Mouse (Mus musculus): ENCODE measurements around the gene Tanc1. TPM values are rescaled to one million over a fixed set of nuclear protein-coding genes. Genes with fewer than 3 reads are reported as not detected.

Gene Tanc1
- polyA plus RNA-seq, 1 experiment from 2014 or later = 33.0 TPM

- WGBS = 29% methylated on average over 7 of the region's 7 CpGs
- H3K4me3 ChIP-seq (replicated peaks; ENCODE audit: low read length) = no peak overlapping the region
- no peaks in the 10 kb centered on the region for H3K27me3 ChIP-seq (ENCODE audit: control insufficient read depth, insufficient read depth, low read length)
- no peak overlapping the region for H3K27ac ChIP-seq (ENCODE audit: low read length)
- H3K4me2 ChIP-seq (ENCODE audit: low read depth, low read length) = no peak overlapping the region
- no peaks in the 10 kb centered on the region for H3K9me3 ChIP-seq (replicated peaks; ENCODE audit: control insufficient read depth, low read length)
- no peaks in the 10 kb centered on the region for H3K36me3 ChIP-seq (ENCODE audit: control insufficient read depth, insufficient read depth, low read length)
- 0 out of 2 replicates have a peak, but pooled peaks cover 4% of the 10 kb centered on the region for H3K4me1 ChIP-seq (ENCODE audit: control insufficient read depth, insufficient read depth, low read length)
- no peak overlapping the region for H3K9ac ChIP-seq (ENCODE audit: low read length)
- no peak for ATAC-seq (ENCODE audit: insufficient read depth, low FRiP score)
Measured at GRCm38 (mm10) chr2:59593341-59593902, 18.4 kb upstream of the Tanc1 start.

- WGBS = 50% methylated on average over 6 of the region's 6 CpGs
- no peak overlapping the region for H3K9ac ChIP-seq (ENCODE audit: low read length)
- no peaks in the 10 kb centered on the region for H3K9me3 ChIP-seq (replicated peaks; ENCODE audit: control insufficient read depth, low read length)
- ATAC-seq (ENCODE audit: insufficient read depth, low FRiP score) = no peak
- no peak overlapping the region for H3K4me2 ChIP-seq (ENCODE audit: low read depth, low read length)
- no peaks in the 10 kb centered on the region for H3K27me3 ChIP-seq (ENCODE audit: control insufficient read depth, insufficient read depth, low read length)
- no peak overlapping the region for H3K27ac ChIP-seq (ENCODE audit: low read length)
- no peak overlapping the region for H3K4me3 ChIP-seq (replicated peaks; ENCODE audit: low read length)
- 0 out of 2 replicates have a peak, but pooled peaks cover 11% of the 10 kb centered on the region for H3K4me1 ChIP-seq (ENCODE audit: control insufficient read depth, insufficient read depth, low read length)
- no peaks in the 10 kb centered on the region for H3K36me3 ChIP-seq (ENCODE audit: control insufficient read depth, insufficient read depth, low read length)
Measured at GRCm38 (mm10) chr2:59594095-59594494, 17.7 kb upstream of the Tanc1 start.

GRCm38 (mm10) chr2:59596545-59596944 lies 15.3 kb upstream of the Tanc1 start:
- H3K27me3 ChIP-seq (ENCODE audit: control insufficient read depth, insufficient read depth, low read length) = no peaks in the 10 kb centered on the region
- no peak overlapping the region for H3K9ac ChIP-seq (ENCODE audit: low read length)
- ATAC-seq (ENCODE audit: insufficient read depth, low FRiP score) = no peak
- peaks cover 18% of the 10 kb centered on the region for H3K4me1 ChIP-seq (ENCODE audit: control insufficient read depth, insufficient read depth, low read length)
- no peaks in the 10 kb centered on the region for H3K9me3 ChIP-seq (replicated peaks; ENCODE audit: control insufficient read depth, low read length)
- no peaks in the 10 kb centered on the region for H3K36me3 ChIP-seq (ENCODE audit: control insufficient read depth, insufficient read depth, low read length)
- no peak overlapping the region for H3K27ac ChIP-seq (ENCODE audit: low read length)
- WGBS = 74% methylated on average over 8 of the region's 8 CpGs
- no peak overlapping the region for H3K4me3 ChIP-seq (replicated peaks; ENCODE audit: low read length)
- H3K4me2 ChIP-seq (ENCODE audit: low read depth, low read length) = no peak overlapping the region

- no peaks in the 10 kb centered on the region for H3K9me3 ChIP-seq (replicated peaks; ENCODE audit: control insufficient read depth, low read length)
- no peaks in the 10 kb centered on the region for H3K27me3 ChIP-seq (ENCODE audit: control insufficient read depth, insufficient read depth, low read length)
- H3K9ac ChIP-seq (ENCODE audit: low read length) = no peak overlapping the region
- no peak overlapping the region for H3K27ac ChIP-seq (ENCODE audit: low read length)
- no peak for ATAC-seq (ENCODE audit: insufficient read depth, low FRiP score)
- WGBS = 63% methylated on average over 6 of the region's 6 CpGs
- peaks cover 18% of the 10 kb centered on the region for H3K4me1 ChIP-seq (ENCODE audit: control insufficient read depth, insufficient read depth, low read length)
- no peak overlapping the region for H3K4me3 ChIP-seq (replicated peaks; ENCODE audit: low read length)
- no peak overlapping the region for H3K4me2 ChIP-seq (ENCODE audit: low read depth, low read length)
- H3K36me3 ChIP-seq (ENCODE audit: control insufficient read depth, insufficient read depth, low read length) = no peaks in the 10 kb centered on the region
Measured at GRCm38 (mm10) chr2:59598286-59598685, 13.6 kb upstream of the Tanc1 start.

- no peaks in the 10 kb centered on the region for H3K36me3 ChIP-seq (ENCODE audit: control insufficient read depth, insufficient read depth, low read length)
- WGBS = 25% methylated on average over 4 of the region's 4 CpGs
- no peak overlapping the region for H3K4me2 ChIP-seq (ENCODE audit: low read depth, low read length)
- no peak for ATAC-seq (ENCODE audit: insufficient read depth, low FRiP score)
- H3K4me1 ChIP-seq (ENCODE audit: control insufficient read depth, insufficient read depth, low read length) = peaks cover 18% of the 10 kb centered on the region
- no peak overlapping the region for H3K27ac ChIP-seq (ENCODE audit: low read length)
- no peak overlapping the region for H3K4me3 ChIP-seq (replicated peaks; ENCODE audit: low read length)
- no peaks in the 10 kb centered on the region for H3K27me3 ChIP-seq (ENCODE audit: control insufficient read depth, insufficient read depth, low read length)
- H3K9me3 ChIP-seq (replicated peaks; ENCODE audit: control insufficient read depth, low read length) = no peaks in the 10 kb centered on the region
- H3K9ac ChIP-seq (ENCODE audit: low read length) = no peak overlapping the region
Measured at GRCm38 (mm10) chr2:59598894-59599293, 12.9 kb upstream of the Tanc1 start.

DNA sequence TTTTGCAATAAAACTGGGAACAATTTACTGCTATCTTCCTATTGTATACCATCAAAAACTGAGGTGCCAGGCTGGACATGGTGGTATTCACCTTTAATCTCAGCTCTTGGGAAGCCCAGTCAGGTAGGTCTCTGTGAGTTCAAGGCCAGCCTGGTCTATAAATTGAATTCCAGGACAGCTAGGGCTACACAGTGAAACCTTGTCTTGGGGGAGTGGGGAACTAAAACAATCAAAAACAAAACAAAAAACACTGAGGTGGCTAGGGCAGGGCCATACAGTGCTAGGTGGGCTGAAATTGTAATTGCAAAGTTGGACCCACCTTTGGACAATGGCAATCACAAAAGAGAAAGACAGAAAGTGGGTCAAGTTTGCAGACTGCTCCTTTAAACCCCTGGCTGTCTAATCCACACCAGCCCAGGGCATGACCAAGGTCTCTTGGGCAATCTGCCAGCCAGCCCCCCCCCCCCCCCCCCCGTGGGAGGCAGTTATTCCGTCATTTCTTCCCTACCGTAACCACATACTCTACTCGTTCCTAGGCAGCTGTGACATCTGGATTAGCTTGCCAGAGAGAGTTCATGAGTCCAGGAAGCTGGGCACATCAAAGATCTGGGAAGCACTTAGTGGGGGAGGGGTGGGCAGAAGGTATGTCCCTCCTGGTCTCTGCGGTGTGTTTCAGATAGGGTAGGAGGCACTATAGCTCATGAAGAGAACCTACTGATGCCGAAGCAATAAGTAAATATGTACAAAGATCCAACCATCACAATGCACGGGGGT lies 12.3 kb upstream of the Tanc1 start:
- no peak overlapping the region for H3K4me3 ChIP-seq (replicated peaks; ENCODE audit: low read length)
- H3K27me3 ChIP-seq (ENCODE audit: control insufficient read depth, insufficient read depth, low read length) = no peaks in the 10 kb centered on the region
- no peak overlapping the region for H3K27ac ChIP-seq (ENCODE audit: low read length)
- no peaks in the 10 kb centered on the region for H3K36me3 ChIP-seq (ENCODE audit: control insufficient read depth, insufficient read depth, low read length)
- peak; percentile 65 for ATAC-seq (ENCODE audit: insufficient read depth, low FRiP score)
- no peaks in the 10 kb centered on the region for H3K9me3 ChIP-seq (replicated peaks; ENCODE audit: control insufficient read depth, low read length)
- no peak overlapping the region for H3K4me2 ChIP-seq (ENCODE audit: low read depth, low read length)
- H3K4me1 ChIP-seq (ENCODE audit: control insufficient read depth, insufficient read depth, low read length) = peaks cover 13% of the 10 kb centered on the region
- 16% methylated on average over 6 of the region's 7 CpGs for WGBS
- no peak overlapping the region for H3K9ac ChIP-seq (ENCODE audit: low read length)

DNA sequence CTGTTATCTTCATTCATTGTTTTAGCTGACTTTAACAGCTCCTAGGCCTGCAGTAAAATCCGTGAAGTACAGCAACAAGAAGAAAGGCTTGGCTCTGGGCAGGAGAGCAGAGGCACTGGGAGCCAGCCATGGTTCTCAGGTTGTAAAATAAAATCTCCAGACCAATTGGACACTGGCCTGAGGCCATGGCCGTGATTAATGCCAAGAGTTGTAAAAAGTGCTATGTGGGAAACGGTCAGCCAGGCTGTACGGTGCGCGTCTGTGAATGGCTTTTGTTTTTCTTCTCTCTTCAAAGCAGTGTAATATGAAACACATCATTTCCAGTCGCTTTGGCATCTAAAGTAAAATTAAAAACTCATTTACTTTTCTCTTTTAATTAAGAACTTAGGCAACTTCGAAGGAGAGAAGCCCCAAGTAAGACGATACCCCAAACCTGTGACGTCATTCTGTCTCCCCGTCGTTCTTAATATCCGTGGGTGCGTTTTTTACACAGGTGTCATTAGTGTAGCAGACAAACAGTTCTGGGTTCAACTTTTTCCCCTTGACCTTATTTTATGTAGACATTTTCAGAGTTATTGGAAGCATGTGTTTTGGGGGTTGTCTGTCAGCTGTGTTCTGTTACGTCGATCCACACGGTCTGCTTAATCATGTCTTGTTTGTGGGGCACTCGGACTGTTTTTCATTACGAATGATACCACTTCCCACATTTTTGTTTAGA lies 11.6 kb upstream of the Tanc1 start:
- 50% methylated on average over 19 of the region's 19 CpGs for WGBS
- no peak overlapping the region for H3K27ac ChIP-seq (ENCODE audit: low read length)
- no peak overlapping the region for H3K4me3 ChIP-seq (replicated peaks; ENCODE audit: low read length)
- H3K27me3 ChIP-seq (ENCODE audit: control insufficient read depth, insufficient read depth, low read length) = no peaks in the 10 kb centered on the region
- no peak overlapping the region for H3K9ac ChIP-seq (ENCODE audit: low read length)
- no peaks in the 10 kb centered on the region for H3K9me3 ChIP-seq (replicated peaks; ENCODE audit: control insufficient read depth, low read length)
- H3K4me2 ChIP-seq (ENCODE audit: low read depth, low read length) = no peak overlapping the region
- ATAC-seq (ENCODE audit: insufficient read depth, low FRiP score) = peak; percentile 35; the same call in 1 of the 2 replicates
- H3K36me3 ChIP-seq (ENCODE audit: control insufficient read depth, insufficient read depth, low read length) = no peaks in the 10 kb centered on the region
- peaks cover 13% of the 10 kb centered on the region for H3K4me1 ChIP-seq (ENCODE audit: control insufficient read depth, insufficient read depth, low read length)

DNA sequence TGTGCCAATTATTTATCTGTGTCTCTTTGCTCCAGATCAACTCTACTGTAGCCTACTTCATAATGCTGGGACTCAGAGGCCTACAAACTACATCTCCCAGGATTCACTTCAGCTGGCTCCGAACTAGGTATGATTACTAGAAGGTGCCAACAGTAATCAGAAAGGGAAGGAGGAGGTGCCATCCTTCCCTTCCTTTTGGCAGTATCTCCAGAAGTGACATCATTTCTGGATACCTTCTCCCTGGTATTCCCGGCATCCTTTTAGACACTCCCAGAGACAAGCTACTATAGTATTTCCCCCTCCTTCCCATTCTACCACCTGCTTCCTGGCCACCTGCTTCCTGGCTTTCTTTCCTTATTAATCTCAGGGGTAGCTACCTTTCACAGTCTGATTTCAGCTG lies 10.9 kb upstream of the Tanc1 start:
- H3K4me3 ChIP-seq (replicated peaks; ENCODE audit: low read length) = no peak overlapping the region
- H3K27me3 ChIP-seq (ENCODE audit: control insufficient read depth, insufficient read depth, low read length) = no peaks in the 10 kb centered on the region
- H3K4me1 ChIP-seq (ENCODE audit: control insufficient read depth, insufficient read depth, low read length) = peaks cover 13% of the 10 kb centered on the region
- H3K9ac ChIP-seq (ENCODE audit: low read length) = no peak overlapping the region
- ATAC-seq (ENCODE audit: insufficient read depth, low FRiP score) = no peak
- no peak overlapping the region for H3K27ac ChIP-seq (ENCODE audit: low read length)
- H3K4me2 ChIP-seq (ENCODE audit: low read depth, low read length) = no peak overlapping the region
- no peaks in the 10 kb centered on the region for H3K36me3 ChIP-seq (ENCODE audit: control insufficient read depth, insufficient read depth, low read length)
- 80% methylated on average over 2 of the region's 2 CpGs for WGBS
- no peaks in the 10 kb centered on the region for H3K9me3 ChIP-seq (replicated peaks; ENCODE audit: control insufficient read depth, low read length)

GRCm38 (mm10) chr2:59601452-59601851 lies 10.4 kb upstream of the Tanc1 start:
- H3K36me3 ChIP-seq (ENCODE audit: control insufficient read depth, insufficient read depth, low read length) = no peaks in the 10 kb centered on the region
- no peak overlapping the region for H3K4me3 ChIP-seq (replicated peaks; ENCODE audit: low read length)
- ATAC-seq (ENCODE audit: insufficient read depth, low FRiP score) = no peak
- H3K9ac ChIP-seq (ENCODE audit: low read length) = no peak overlapping the region
- H3K9me3 ChIP-seq (replicated peaks; ENCODE audit: control insufficient read depth, low read length) = no peaks in the 10 kb centered on the region
- whole genome bisulfite sequencing = 81% methylated on average over 8 of the region's 8 CpGs
- H3K4me1 ChIP-seq (ENCODE audit: control insufficient read depth, insufficient read depth, low read length) = peaks cover 13% of the 10 kb centered on the region
- no peak overlapping the region for H3K27ac ChIP-seq (ENCODE audit: low read length)
- no peaks in the 10 kb centered on the region for H3K27me3 ChIP-seq (ENCODE audit: control insufficient read depth, insufficient read depth, low read length)
- H3K4me2 ChIP-seq (ENCODE audit: low read depth, low read length) = no peak overlapping the region
